Mouse (Mus musculus) C2C12 (cell line): ENCODE measurements around the gene Dctn3. TPM values are rescaled to one million over a fixed set of nuclear protein-coding genes. Genes with fewer than 3 reads are reported as not detected.
"Not testable (repeated sequence)": the region's sequence is repeated elsewhere in the genome, so short reads cannot be mapped to it uniquely, and the experiment has no call there.

ENCODE experiments used
- H3K27me3 ChIP-seq: one replicate; pipeline ENCODE4 v1.6.1; 2011; ENCODE audit not compliant: control insufficient read depth, insufficient read depth, insufficient read length
- H3K36me3 ChIP-seq: one replicate; pipeline ENCODE4 v1.6.1; 2011; ENCODE audit not compliant: control insufficient read depth, insufficient read depth
- H3K4me3 ChIP-seq: one replicate; pipeline ENCODE4 v1.5.1; 2011; ENCODE audit warnings: mild to moderate bottlenecking, control low read depth; ENCODE audit not compliant: poor library complexity, insufficient read depth, severe bottlenecking
- H3K79me2 ChIP-seq: one replicate; pipeline ENCODE4 v1.6.1; 2011; ENCODE audit not compliant: control insufficient read depth, insufficient read depth
- H3K79me3 ChIP-seq: one replicate; pipeline ENCODE4 v1.6.1; 2011; ENCODE audit warnings: low read depth, control low read depth
- H3ac ChIP-seq: one replicate; pipeline ENCODE3; 2011; ENCODE audit warnings: low read depth; ENCODE audit not compliant: control insufficient read depth, insufficient read length
- CEBPB ChIP-seq: IDR thresholded peaks from one replicate; pipeline ENCODE4 v1.6.1; 2011; ENCODE audit warnings: low read depth, mild to moderate bottlenecking, control low read depth, moderate library complexity
- CTCF ChIP-seq: IDR thresholded peaks from one replicate; pipeline ENCODE4 v1.5.1; 2011; ENCODE audit not compliant: control insufficient read depth, insufficient read depth, insufficient read length
- FOSL1 ChIP-seq: IDR thresholded peaks from one replicate; pipeline ENCODE4 v1.8.0; 2011; ENCODE audit warnings: mild to moderate bottlenecking, low read length; ENCODE audit not compliant: poor library complexity, insufficient read depth, severe bottlenecking
- MAX ChIP-seq: IDR thresholded peaks from one replicate; pipeline ENCODE4 v1.6.1; 2011; ENCODE audit warnings: mild to moderate bottlenecking, control low read depth
- MYOD1 ChIP-seq: IDR thresholded peaks from one replicate; pipeline ENCODE4 v1.6.1; 2011; ENCODE audit warnings: low read depth; ENCODE audit not compliant: control insufficient read depth, insufficient read length
- MYOG ChIP-seq: IDR thresholded peaks from one replicate; pipeline ENCODE4 v1.6.1; 2011; ENCODE audit not compliant: control insufficient read depth, insufficient read length; ENCODE audit errors: extremely low read depth
- USF1 ChIP-seq: IDR thresholded peaks from one replicate; pipeline ENCODE4 v1.6.1; 2011; ENCODE audit warnings: low read depth, mild to moderate bottlenecking, control low read depth, moderate library complexity
- long read RNA-seq, 2 experiments: library from polyadenylated mRNA; unstranded; transcript quantifications; one replicate each; pipeline ENCODE4 v2.0.0; 2019 to 2020
- polyA plus RNA-seq: library from polyadenylated mRNA; unstranded; fragments of >200 nt; fragmentation: generic; extraction: Trizol; gene quantifications from one replicate; pipeline ENCODE4 v1.2.1, GENCODE M21; 2012; ENCODE audit warnings: missing spikeins

Gene Dctn3
- 106 TPM for polyA plus RNA-seq
- long read RNA-seq, experiment 1, transcript Dctn3-201 (7 exons, 973 nt), result major isoform, 128 of 143 reads
- long read RNA-seq, experiment 1, partial matches to known transcripts, result 9 of 143 reads
- long read RNA-seq, experiment 1, other reads (novel, unspliced or antisense), result 6 of 143 reads
- long read RNA-seq, experiment 2, transcript Dctn3-201 (7 exons, 973 nt), result major isoform, 16 of 19 reads
- long read RNA-seq, experiment 2, partial matches to known transcripts, result 0 of 19 reads
- long read RNA-seq, experiment 2, other reads (novel, unspliced or antisense), result 2 of 19 reads

GRCm38 (mm10) chr4:41722918-41723351, at the start of gene Dctn3:
Dctn3 (minus strand) TSS chr4:41723170.
- Histone ChIP-seq H3ac (peak within 1 kb of the TSS; percentile 80), H3K79me3 (peaks cover 1% of the 10 kb centered on the region), H3K4me3 (peak within 1 kb of the TSS; percentile 84), H3K79me2 (peaks cover 15% of the 10 kb centered on the region), H3K27me3 (peaks cover 31% of the 10 kb centered on the region), H3K36me3 (peaks cover 14% of the 10 kb centered on the region)
- TF ChIP-seq MAX (peak; percentile 38), CEBPB (no peak), CTCF (no peak)

GRCm38 (mm10) chr4:41767301-41767700, 44.3 kb upstream of the Dctn3 start:
- not testable (repeated sequence) for H3K79me2 ChIP-seq, H3K36me3 ChIP-seq, H3K4me3 ChIP-seq, H3K79me3 ChIP-seq, H3ac ChIP-seq
- H3K27me3 ChIP-seq, result peaks cover 12% of the 10 kb centered on the region

GRCm38 (mm10) chr4:41763176-41763575, 40.2 kb upstream of the Dctn3 start:
- not testable (repeated sequence) for H3K36me3 ChIP-seq, H3K4me3 ChIP-seq, H3K27me3 ChIP-seq, H3ac ChIP-seq, H3K79me3 ChIP-seq, H3K79me2 ChIP-seq

GRCm38 (mm10) chr4:41762688-41763114, 39.7 kb upstream of the Dctn3 start:
- not testable (repeated sequence) for H3ac ChIP-seq, H3K79me3 ChIP-seq, H3K4me3 ChIP-seq, H3K27me3 ChIP-seq, H3K36me3 ChIP-seq, H3K79me2 ChIP-seq

GRCm38 (mm10) chr4:41762099-41762687, 39.2 kb upstream of the Dctn3 start:
- Histone ChIP-seq H3K4me3 (no peak overlapping the region), H3K27me3 (peaks cover 2% of the 10 kb centered on the region)

GRCm38 (mm10) chr4:41761680-41762079, 38.7 kb upstream of the Dctn3 start:
- Histone ChIP-seq H3K79me3 (no peaks in the 10 kb centered on the region), H3K79me2 (no peaks in the 10 kb centered on the region), H3K36me3 (no peaks in the 10 kb centered on the region), H3K4me3 (no peak overlapping the region), H3ac (no peak overlapping the region), H3K27me3 (no peaks in the 10 kb centered on the region)
- TF ChIP-seq MYOD1 (no peak), FOSL1 (no peak), MYOG (no peak), MAX (no peak), CTCF (no peak), CEBPB (no peak), USF1 (no peak)

More at GRCm38 (mm10) chr4:41762099-41762687, 39.2 kb upstream of the Dctn3 start:
- no peak for TF ChIP-seq MYOG
- no peak for TF ChIP-seq MYOD1
- no peak for TF ChIP-seq CTCF
- TF ChIP-seq USF1, result no peak
- no peak for TF ChIP-seq MAX
- no peak for TF ChIP-seq CEBPB
- no peak for TF ChIP-seq FOSL1
- Histone ChIP-seq H3K36me3 (no peaks in the 10 kb centered on the region), H3K79me2 (no peaks in the 10 kb centered on the region), H3K79me3 (no peaks in the 10 kb centered on the region), H3ac (no peak overlapping the region)

- TF ChIP-seq CTCF (no peak), FOSL1 (no peak), MYOD1 (no peak), MAX (no peak)
- no peaks in the 10 kb centered on the region for H3K27me3 ChIP-seq
- no peaks in the 10 kb centered on the region for H3K79me3 ChIP-seq
- no peaks in the 10 kb centered on the region for H3K79me2 ChIP-seq
- H3K4me3 ChIP-seq, result no peak overlapping the region
- H3K36me3 ChIP-seq, result no peaks in the 10 kb centered on the region
- no peak overlapping the region for H3ac ChIP-seq
These were observed 37.9 kb upstream of the Dctn3 start for GRCm38 (mm10) chr4:41760911-41761310.
